In genomic region chr10:116950886-116951285, GRCm38 (mm10) we compare ENCODE assay signal across 9 mouse cellular contexts. TPM values are rescaled to one million over a fixed set of nuclear protein-coding genes. Genes with fewer than 3 reads are reported as not detected.
A peak's percentile ranks its signal among the peaks of the same experiment; 100 is the strongest.
DNase-seq lines count a peak whose midpoint lies in the region; ATAC-seq and TF ChIP-seq lines count a peak whose summit lies in the region.
"Had no signal": no experiment of that assay in that cellular context is flagged by ENCODE, and none has a peak within 500 bp of the region (broad histone marks: within the 10 kb centered on the region; RNA-seq: fewer than 3 reads in every experiment).

No protein-coding gene starts in this region.

- peak overlapping the region; percentile 45 for H3K4me3 ChIP-seq in lung, adult 2 months (replicated peaks; ENCODE audit: extremely low read depth, low read depth, low read length)
- H3K4me3 ChIP-seq in intestine, embryonic 14.5 days (ENCODE audit: low read depth, low read length), result peak overlapping the region; percentile 67
- peak overlapping the region; percentile 84 for H3K4me3 ChIP-seq in neural tube, embryonic 12.5 days

- H3K9me3 ChIP-seq in intestine, embryonic 14.5 days (ENCODE audit: control insufficient read depth, low read length), result 0 out of 2 replicates have a peak, but pooled peaks cover 2% of the 10 kb centered on the region
- H3K9me3 ChIP-seq in neural tube, embryonic 12.5 days, result no peaks in the 10 kb centered on the region

- H3K36me3 ChIP-seq in intestine, embryonic 14.5 days (ENCODE audit: control insufficient read depth, insufficient read depth, low read length), result no peaks in the 10 kb centered on the region
- H3K36me3 ChIP-seq in neural tube, embryonic 12.5 days, result no peaks in the 10 kb centered on the region

- 20% methylated on average over 5 of the region's 5 CpGs for WGBS in lung, adult 2 months
- WGBS in intestine, embryonic 14.5 days, result 22% methylated on average over 5 of the region's 5 CpGs
- WGBS in neural tube, embryonic 12.5 days, result 13% methylated on average over 5 of the region's 5 CpGs

- DNase-seq in lung, adult 2 months, result no peak
- DNase-seq in lung, postnatal 4 days, result no peak
- peak; percentile 20 for DNase-seq in embryo, embryonic 9.5 days (ENCODE audit: extremely low spot score)
- DNase-seq in intestine, embryonic 14.5 days (ENCODE audit: low spot score), result no peak
- DNase-seq in layer of hippocampus, adult 11-12 months (ENCODE audit: low spot score), result no peak
- DNase-seq in gastrocnemius, postnatal 4 days (ENCODE audit: low spot score in 2 of 2), result no peak
- DNase-seq in left cerebral cortex, postnatal 14 days (ENCODE audit: low spot score in 2 of 2), result no peak

- H3K9ac ChIP-seq in intestine, embryonic 14.5 days (ENCODE audit: low read length), result no peak overlapping the region
- H3K9ac ChIP-seq in neural tube, embryonic 12.5 days, result no peak overlapping the region

- peak overlapping the region; percentile 60 for H3K4me2 ChIP-seq in intestine, embryonic 14.5 days (ENCODE audit: low read length)
- H3K4me2 ChIP-seq in neural tube, embryonic 12.5 days (replicated peaks), result peak overlapping the region; percentile 74

- H3K4me1 ChIP-seq in lung, adult 2 months (ENCODE audit: control insufficient read depth, insufficient read depth, low read length), result peaks cover 8% of the 10 kb centered on the region
- H3K4me1 ChIP-seq in intestine, embryonic 14.5 days (replicated peaks; ENCODE audit: control insufficient read depth, insufficient read depth, low read length), result peaks cover 6% of the 10 kb centered on the region
- H3K4me1 ChIP-seq in neural tube, embryonic 12.5 days, result peaks cover 8% of the 10 kb centered on the region; the same call in 1 of the 2 replicates

- H3K27ac ChIP-seq in intestine, embryonic 14.5 days (ENCODE audit: low read depth), result no peak overlapping the region
- no peak overlapping the region for H3K27ac ChIP-seq in neural tube, embryonic 12.5 days

- H3K27me3 ChIP-seq in intestine, embryonic 14.5 days (replicated peaks; ENCODE audit: control insufficient read depth, insufficient read depth, low read length), result no peaks in the 10 kb centered on the region
- H3K27me3 ChIP-seq in neural tube, embryonic 12.5 days (replicated peaks), result no peaks in the 10 kb centered on the region

- no peak for ATAC-seq in intestine, embryonic 14.5 days (replicated peaks; ENCODE audit: low FRiP score, low TSS enrichment, low read depth)
- ATAC-seq in neural tube, embryonic 12.5 days (ENCODE audit: low FRiP score, low read depth), result 0 out of 2 replicates have a peak, but pooled peaks have one; percentile 2

- TF ChIP-seq POLR2A in lung, adult 2 months (IDR thresholded peaks at IDR 0.05; ENCODE audit: borderline replicate concordance, extremely low read depth, low read depth, low read length), result no peak

- no peak for TF ChIP-seq CTCF in lung, adult 2 months (IDR thresholded peaks at IDR 0.05; ENCODE audit: insufficient read depth, low read length)

- intact Hi-C loops in left cerebral cortex, postnatal 14 days (cut with DNase I), result no loop called here

RNA-seq across cellular contexts. Expression of gene Rab3ip, which starts 0.3 kb away (rescaled TPM):
- 108 and 123 TPM in 2 replicates for polyA plus RNA-seq in lung, adult 2 months (2012; rRNA removed)
- polyA plus RNA-seq in intestine, embryonic 14.5 days (2014; fragmentation: Nextera tagmentation; extraction: Ambion mirVana), result 30.7 and 32.5 TPM in 2 replicates
- polyA plus RNA-seq in neural tube, embryonic 12.5 days (2016; fragmentation: Nextera tagmentation; extraction: Ambion mirVana), result 47.1 and 47.9 TPM in 2 replicates
- 10 to 100 TPM; 25.9 to 28.3 TPM for total RNA-seq in gastrocnemius, postnatal 4 days (2021)
- 10 to 100 TPM; 43.8 to 47.5 TPM for total RNA-seq in left cerebral cortex, postnatal 14 days (2021)

RNA-seq across cellular contexts. Expression of gene Gm10271, which starts 21.5 kb away (rescaled TPM):
- not detected in 2 replicates for polyA plus RNA-seq in lung, adult 2 months (2012; rRNA removed)
- not detected in 2 replicates for polyA plus RNA-seq in intestine, embryonic 14.5 days (2014; fragmentation: Nextera tagmentation; extraction: Ambion mirVana)
- not detected in 2 replicates for polyA plus RNA-seq in neural tube, embryonic 12.5 days (2016; fragmentation: Nextera tagmentation; extraction: Ambion mirVana)
- total RNA-seq in gastrocnemius, postnatal 4 days (2021), result not detected
- total RNA-seq in left cerebral cortex, postnatal 14 days (2021), result not detected
- polyA plus RNA-seq: cerebellum, adult 2 months had no signal

RNA-seq across cellular contexts. Expression of gene Best3, which starts 35.2 kb away (rescaled TPM):
- polyA plus RNA-seq in lung, adult 2 months (2012; rRNA removed), result 2.2 and 3.4 TPM in 2 replicates
- 0.07 TPM in 1 of 2 replicates, not detected in the other for polyA plus RNA-seq in intestine, embryonic 14.5 days (2014; fragmentation: Nextera tagmentation; extraction: Ambion mirVana)
- polyA plus RNA-seq in neural tube, embryonic 12.5 days (2016; fragmentation: Nextera tagmentation; extraction: Ambion mirVana), result 0.09 and 0.28 TPM in 2 replicates
- total RNA-seq in gastrocnemius, postnatal 4 days (2021), result 10 to 100 TPM; 10.9 to 12.7 TPM
- under 1 TPM; 0.20 to 0.40 TPM for total RNA-seq in left cerebral cortex, postnatal 14 days (2021)

RNA-seq across cellular contexts. Expression of gene Myrfl, which starts 54.2 kb away (rescaled TPM):
- polyA plus RNA-seq in lung, adult 2 months (2012; rRNA removed), result not detected in 2 replicates
- polyA plus RNA-seq in intestine, embryonic 14.5 days (2014; fragmentation: Nextera tagmentation; extraction: Ambion mirVana), result 5.9 and 6.8 TPM in 2 replicates
- 0.28 and 0.65 TPM in 2 replicates for polyA plus RNA-seq in neural tube, embryonic 12.5 days (2016; fragmentation: Nextera tagmentation; extraction: Ambion mirVana)
- total RNA-seq in gastrocnemius, postnatal 4 days (2021), result under 1 TPM; 0.34 to 0.42 TPM
- total RNA-seq in left cerebral cortex, postnatal 14 days (2021), result under 1 TPM; 0.40 to 0.46 TPM
